Mouse (Mus musculus) testis, adult 2 months (tissue): Measurements from ENCODE around the gene Psmd3. TPM values are rescaled to one million over a fixed set of nuclear protein-coding genes. Genes with fewer than 3 reads are reported as not detected.
"Not testable (repeated sequence)": the region's sequence is repeated elsewhere in the genome, so short reads cannot be mapped to it uniquely, and the experiment has no call there.

Experiments
- H3K27ac ChIP-seq: fragments of 200-500 bp; 2 replicates; pipeline ENCODE4 v1.5.1; 2012; ENCODE audit warnings: low read depth, low read length; ENCODE audit not compliant: control insufficient read depth, insufficient read depth
- H3K27me3 ChIP-seq: fragments of 200-500 bp; 2 replicates; pipeline ENCODE4 v1.6.1; 2012; ENCODE audit warnings: mild to moderate bottlenecking, low read length, moderate library complexity; ENCODE audit not compliant: control insufficient read depth, insufficient read depth
- H3K36me3 ChIP-seq: fragments of 200-500 bp; 2 replicates; pipeline ENCODE4 v1.6.1; 2012; ENCODE audit warnings: mild to moderate bottlenecking, low read length; ENCODE audit not compliant: control insufficient read depth, insufficient read depth
- H3K4me1 ChIP-seq: fragments of 200-500 bp; 2 replicates; pipeline ENCODE4 v1.6.1; 2012; ENCODE audit warnings: low read length; ENCODE audit not compliant: control insufficient read depth, insufficient read depth
- H3K4me3 ChIP-seq: fragments of 200-500 bp; 2 replicates; pipeline ENCODE4 v1.5.1; 2012; ENCODE audit warnings: low read depth, mild to moderate bottlenecking, low read length, moderate library complexity, mixed read lengths; ENCODE audit not compliant: control insufficient read depth
- CTCF ChIP-seq: fragments of 200-500 bp; IDR thresholded peaks from 2 replicates; pipeline ENCODE4 v1.5.1; 2012; ENCODE audit warnings: low read depth, mild to moderate bottlenecking, inconsistent platforms, low read length, moderate library complexity; ENCODE audit not compliant: control insufficient read depth, insufficient read depth, insufficient replicate concordance
- POLR2A ChIP-seq: fragments of 200-500 bp; IDR thresholded peaks from 2 replicates; pipeline ENCODE4 v1.6.1; 2012; ENCODE audit warnings: low read depth, mild to moderate bottlenecking, inconsistent platforms, low read length, moderate library complexity; ENCODE audit not compliant: control insufficient read depth
- polyA plus RNA-seq: library from polyadenylated mRNA; depleted of rRNA; stranded (reverse); fragments of >200 nt; gene quantifications from 2 replicates; pipeline ENCODE4 v1.2.3, GENCODE M21; 2012

Gene Psmd3
- polyA plus RNA-seq, 1 experiment: 70.2 TPM

DNA sequence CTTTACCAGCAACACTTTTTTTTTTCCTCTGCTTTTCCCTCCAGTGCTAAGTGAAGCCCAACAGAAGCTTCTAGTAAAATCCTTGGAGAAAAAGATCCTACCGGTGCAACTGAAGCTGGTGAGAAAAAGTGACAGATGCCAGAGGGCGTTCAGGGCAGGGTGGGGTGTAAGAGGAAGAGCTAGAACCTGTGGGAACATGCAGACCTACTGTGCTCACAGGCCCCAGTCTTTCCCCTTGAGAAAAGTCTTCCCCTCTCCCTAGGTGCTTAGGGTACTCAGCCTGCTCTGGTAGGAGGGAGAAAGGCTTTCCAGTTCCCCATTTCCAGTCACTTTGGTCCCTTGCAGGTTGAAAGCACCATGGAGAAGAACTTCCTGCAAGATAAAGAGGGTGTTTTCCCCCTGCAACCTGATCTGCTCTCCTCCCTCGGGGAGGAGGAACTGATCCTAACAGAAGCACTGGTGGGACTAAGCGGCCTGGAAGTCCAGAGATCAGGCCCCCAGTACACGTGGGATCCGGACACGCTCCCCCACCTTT, 6.5 kb upstream of the Psmd3 start:
- H3K27me3 ChIP-seq: no peaks in the 10 kb centered on the region
- TF ChIP-seq CTCF (no peak), POLR2A (no peak)
- H3K36me3 ChIP-seq: no peaks in the 10 kb centered on the region
- H3K27ac ChIP-seq: no peak overlapping the region
- peaks cover 5% of the 10 kb centered on the region; the same call in 1 of the 2 replicates for H3K4me1 ChIP-seq
- no peak overlapping the region for H3K4me3 ChIP-seq

DNA sequence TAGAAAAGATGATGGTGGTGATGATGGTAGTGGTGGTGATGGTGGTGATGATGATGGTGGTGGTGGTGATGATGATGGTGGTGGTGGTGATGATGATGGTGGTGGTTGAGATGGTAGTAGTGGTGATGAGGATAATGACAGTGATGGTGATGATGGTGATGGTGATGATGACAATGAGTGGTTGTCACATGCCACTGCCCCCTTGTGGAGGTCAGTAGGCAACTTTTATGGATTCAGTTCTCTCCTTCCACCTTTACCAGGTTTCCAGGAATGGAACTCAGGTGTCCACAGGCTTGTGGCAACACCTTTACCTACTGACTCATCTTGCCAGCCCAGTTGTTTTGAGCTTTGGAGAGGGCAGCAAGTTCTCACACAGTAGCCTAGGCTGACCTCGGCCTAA, 2.3 kb upstream of the Psmd3 start:
- Histone ChIP-seq H3K4me1 (peaks cover 2% of the 10 kb centered on the region), H3K4me3 (no peak overlapping the region), H3K36me3 (no peaks in the 10 kb centered on the region), H3K27me3 (no peaks in the 10 kb centered on the region), H3K27ac (no peak overlapping the region)
- TF ChIP-seq POLR2A (no peak), CTCF (no peak)

DNA sequence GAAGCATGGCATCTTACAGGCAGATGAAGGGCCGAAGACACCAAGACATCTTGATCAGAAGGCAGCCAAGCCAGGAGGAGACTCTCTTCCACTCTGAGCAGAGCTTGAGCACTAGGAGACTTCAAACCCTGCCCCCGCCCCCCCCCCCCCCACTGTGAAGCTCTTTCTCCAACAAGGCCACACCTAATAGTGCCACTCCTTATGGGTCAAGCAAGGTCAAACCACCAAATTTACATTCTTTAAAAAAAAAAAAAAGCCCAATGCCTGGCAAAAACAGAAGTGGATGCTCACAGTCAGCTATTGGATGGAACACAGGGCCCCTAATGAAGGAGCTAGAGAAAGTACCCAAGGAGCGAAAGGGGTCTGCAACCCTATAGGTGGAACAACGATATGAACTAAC, 1.8 kb upstream of the Psmd3 start:
- not testable (repeated sequence) for H3K4me3 ChIP-seq, H3K27ac ChIP-seq, H3K4me1 ChIP-seq, H3K36me3 ChIP-seq, H3K27me3 ChIP-seq

DNA sequence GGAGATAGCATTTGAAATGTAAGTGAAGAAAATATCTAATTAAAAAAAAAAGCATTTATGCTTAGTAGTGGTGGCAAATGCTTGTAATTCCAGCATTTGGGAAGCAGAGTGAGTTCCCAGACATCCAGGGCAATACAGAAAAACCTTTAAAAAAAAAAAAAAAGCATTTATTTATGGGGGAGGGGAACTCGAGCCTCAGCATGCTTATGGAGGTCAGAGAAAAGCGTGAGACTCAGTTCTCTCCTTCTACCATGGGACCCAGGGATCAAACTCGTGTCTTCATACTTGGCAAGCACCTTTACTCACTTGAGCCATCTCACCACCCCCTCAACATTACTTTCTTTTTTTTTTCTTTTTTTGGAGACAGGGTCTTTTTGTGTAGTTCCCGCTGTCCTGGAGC, 1.2 kb upstream of the Psmd3 start:
- no peaks in the 10 kb centered on the region for H3K27me3 ChIP-seq
- peak overlapping the region; percentile 95; the same call in 1 of the 2 replicates for H3K4me3 ChIP-seq
- H3K27ac ChIP-seq: no peak overlapping the region
- H3K36me3 ChIP-seq: peaks cover 3% of the 10 kb centered on the region
- TF ChIP-seq CTCF: no peak
- no peak for TF ChIP-seq POLR2A
- peaks cover 2% of the 10 kb centered on the region for H3K4me1 ChIP-seq

DNA sequence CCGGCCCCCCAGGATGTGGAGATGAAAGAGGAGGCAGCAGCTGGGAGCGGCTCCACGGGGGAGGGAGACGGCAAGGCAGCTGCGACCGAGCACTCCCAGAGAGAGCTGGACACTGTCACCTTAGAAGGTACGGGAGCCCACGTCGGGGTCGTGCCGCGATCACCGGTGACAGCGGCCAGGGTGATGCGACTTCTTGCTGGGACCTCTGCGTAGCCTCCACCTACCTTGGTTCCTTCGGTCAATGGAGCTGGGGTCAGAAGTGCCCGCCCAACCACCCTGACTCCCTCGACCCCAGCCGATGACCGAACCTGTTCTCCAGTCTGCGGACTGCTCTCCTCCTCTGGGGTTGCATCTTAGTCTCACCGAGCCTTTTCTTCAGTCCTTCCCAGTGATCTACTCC, 457 bp downstream of the Psmd3 start:
- TF ChIP-seq CTCF (no peak), POLR2A (no peak)
- no peaks in the 10 kb centered on the region for H3K27me3 ChIP-seq
- peaks cover 3% of the 10 kb centered on the region for H3K36me3 ChIP-seq
- H3K4me3 ChIP-seq: peak overlapping the region; percentile 95
- peak overlapping the region; percentile 82 for H3K27ac ChIP-seq
- peaks cover 2% of the 10 kb centered on the region for H3K4me1 ChIP-seq

DNA sequence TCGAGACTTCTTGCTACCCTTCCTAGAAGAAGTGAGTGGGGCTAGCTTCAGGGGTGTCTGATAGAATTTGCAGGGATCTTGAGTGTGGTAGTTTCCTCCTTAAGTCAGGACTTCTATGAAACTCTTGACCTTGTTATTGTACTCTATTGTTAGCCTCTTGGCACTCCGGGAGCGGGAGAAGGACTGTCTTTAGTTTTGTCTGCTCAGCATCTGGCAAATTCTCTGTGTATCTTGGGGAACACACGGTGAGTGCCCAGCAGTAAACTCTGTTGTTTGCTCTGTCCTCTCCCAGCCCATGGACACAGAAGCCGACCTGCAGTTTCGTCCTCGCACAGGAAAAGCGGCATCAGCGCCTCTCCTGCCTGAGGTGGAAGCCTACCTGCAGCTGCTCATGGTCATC, 3.3 kb downstream of the Psmd3 start:
- Histone ChIP-seq H3K4me1 (peaks cover 2% of the 10 kb centered on the region), H3K27ac (no peak overlapping the region), H3K36me3 (peaks cover 5% of the 10 kb centered on the region), H3K4me3 (no peak overlapping the region), H3K27me3 (no peaks in the 10 kb centered on the region)
- TF ChIP-seq CTCF: no peak
- TF ChIP-seq POLR2A: no peak

DNA sequence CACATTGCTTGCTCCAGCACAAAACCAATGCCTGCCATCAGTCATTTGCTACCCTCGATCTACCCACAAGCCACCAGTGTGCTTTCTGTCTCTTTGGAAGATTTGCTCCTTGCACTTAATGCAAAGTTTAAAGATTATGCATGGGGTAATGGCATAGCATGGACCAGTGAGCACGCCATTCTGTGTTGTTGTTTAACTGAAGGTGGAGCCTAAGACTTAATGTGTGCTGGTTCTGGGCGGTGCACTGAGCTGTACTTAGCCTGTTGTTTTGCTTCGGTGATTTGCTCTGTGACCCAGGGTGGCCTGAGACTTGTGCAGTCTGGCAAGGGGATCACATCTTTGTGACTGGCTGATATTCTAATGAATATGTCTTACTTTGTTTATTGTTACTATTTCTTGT, 4.6 kb downstream of the Psmd3 start:
- Histone ChIP-seq H3K4me1 (no peaks in the 10 kb centered on the region; the same call in none of the 2 replicates), H3K27ac (no peak overlapping the region), H3K36me3 (peaks cover 7% of the 10 kb centered on the region), H3K4me3 (no peak overlapping the region), H3K27me3 (no peaks in the 10 kb centered on the region)
- TF ChIP-seq CTCF: no peak
- TF ChIP-seq POLR2A: no peak

DNA sequence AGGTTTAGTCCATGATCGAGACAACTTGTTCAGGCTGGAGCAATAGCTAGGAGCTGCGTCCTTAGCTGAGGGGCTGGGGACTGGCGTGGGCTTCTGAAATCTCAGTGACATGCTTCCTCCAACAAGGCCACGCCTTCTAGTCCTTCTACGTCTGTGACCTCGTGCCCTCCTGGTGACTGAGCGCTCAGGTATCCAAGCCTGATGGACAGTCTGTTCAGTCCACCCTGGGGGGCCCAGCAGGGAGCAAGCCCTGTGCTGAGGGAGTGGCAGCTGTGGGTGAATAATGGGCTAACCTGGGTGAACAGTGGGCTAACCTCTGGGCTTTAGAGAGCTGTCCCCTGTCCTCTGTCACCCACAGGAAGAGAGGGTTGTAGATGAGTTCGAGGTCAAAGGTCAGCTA, 5.7 kb downstream of the Psmd3 start:
- H3K4me1 ChIP-seq: no peaks in the 10 kb centered on the region; the same call in none of the 2 replicates
- peaks cover 7% of the 10 kb centered on the region for H3K36me3 ChIP-seq
- H3K27ac ChIP-seq: no peak overlapping the region
- no peaks in the 10 kb centered on the region for H3K27me3 ChIP-seq
- TF ChIP-seq CTCF: no peak
- no peak for TF ChIP-seq POLR2A
- no peak overlapping the region for H3K4me3 ChIP-seq
